Mouse (Mus musculus) layer of hippocampus, adult 18-20 months (tissue): Measurements from ENCODE around the gene Rnpepl1. TPM values are rescaled to one million over a fixed set of nuclear protein-coding genes. Genes with fewer than 3 reads are reported as not detected.
A peak's percentile ranks its signal among the peaks of the same experiment; 100 is the strongest.

ENCODE experiments used
- DNase-seq, 2 experiments: peaks; one replicate each; pipeline ENCODE4 v3.0.0; 2022; ENCODE audit warnings: low spot score in 2 of 2
- total RNA-seq, 2 experiments: library from RNA; stranded (reverse); gene quantifications; 2 replicates each; pipeline ENCODE4 v1.2.3; 2021

Rnpepl1 gene
- total RNA-seq, 2 experiments from 2014 or later, result 32.5 to 33.6 TPM

DNA sequence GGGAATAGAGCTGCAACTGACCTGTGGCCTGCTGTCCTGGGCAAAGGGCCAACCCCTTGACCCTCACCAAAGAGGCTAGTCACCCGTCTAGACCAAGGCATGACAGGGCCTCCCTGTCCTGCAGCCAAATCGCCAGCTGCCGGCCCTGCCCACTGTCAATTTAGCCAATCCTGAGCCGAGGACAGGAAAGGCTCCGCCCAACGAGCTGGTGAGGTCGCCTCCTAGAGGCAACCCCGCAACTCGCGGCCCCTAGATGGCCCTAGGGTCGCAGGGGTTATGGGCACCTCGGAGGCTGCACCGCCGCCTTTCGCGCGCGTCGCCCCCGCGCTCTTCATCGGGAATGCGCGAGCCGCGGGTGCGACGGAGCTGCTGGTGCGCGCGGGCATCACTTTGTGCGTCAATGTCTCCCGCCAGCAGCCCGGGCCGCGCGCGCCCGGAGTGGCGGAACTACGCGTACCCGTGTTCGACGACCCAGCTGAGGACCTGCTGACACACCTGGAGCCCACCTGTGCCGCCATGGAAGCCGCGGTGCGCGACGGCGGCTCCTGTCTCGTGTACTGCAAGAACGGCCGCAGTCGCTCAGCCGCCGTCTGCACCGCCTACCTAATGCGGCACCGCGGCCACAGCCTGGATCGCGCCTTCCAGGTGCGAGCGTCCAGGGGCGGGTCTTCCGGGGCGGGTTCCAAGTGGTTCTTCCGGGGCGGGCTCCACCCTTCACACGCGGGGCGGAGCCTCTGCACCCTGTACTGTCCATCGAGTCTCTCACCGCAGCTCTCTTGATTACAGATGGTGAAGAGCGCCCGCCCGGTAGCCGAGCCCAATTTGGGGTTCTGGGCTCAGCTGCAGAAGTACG, 3.6 kb upstream of the Rnpepl1 start, which contains the start of gene Dusp28:
Dusp28 (plus strand) TSS at position 203 of the 853 bp plus-strand sequence.
- DNase-seq, result peak; percentile 74 to 86

DNA sequence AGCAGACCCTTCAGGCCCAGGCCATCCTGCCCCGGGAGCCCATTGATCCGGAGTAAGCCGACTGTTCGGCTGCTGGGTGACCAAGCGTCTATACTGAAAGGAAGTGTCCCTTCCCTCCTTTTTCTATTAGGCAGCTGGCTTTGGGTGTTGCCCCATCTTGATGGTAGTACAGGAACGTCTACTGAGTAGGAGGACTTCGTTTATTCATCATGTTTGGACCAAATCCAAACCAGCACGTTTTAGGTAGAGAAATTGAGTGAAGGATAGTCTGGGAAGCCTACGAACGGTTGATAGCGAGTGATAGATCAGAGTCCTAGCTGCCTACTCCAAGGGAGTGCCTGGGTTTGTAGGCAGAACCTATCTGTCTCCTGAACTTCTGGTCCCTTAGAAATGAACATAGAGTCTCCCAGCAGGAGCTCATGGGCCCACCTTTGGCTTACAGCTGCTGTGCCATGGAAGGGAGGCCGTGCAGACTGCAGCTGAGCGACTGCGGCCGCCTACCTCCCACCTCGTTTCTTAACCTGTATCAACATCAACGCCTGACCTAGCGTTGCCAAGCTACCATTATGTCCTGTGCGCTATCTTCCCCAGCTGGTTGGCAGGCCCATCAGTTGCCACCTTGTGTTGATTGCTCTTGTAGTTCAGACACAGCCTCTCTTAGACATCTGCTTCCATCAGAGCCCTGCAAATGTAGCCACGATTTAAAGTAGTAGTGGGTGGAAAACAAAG, 2.8 kb upstream of the Rnpepl1 start:
- no peak for DNase-seq

GRCm38 (mm10) chr1:92908664-92909063, 1.9 kb upstream of the Rnpepl1 start:
- DNase-seq, result no peak

- no peak for DNase-seq
Observed at GRCm38 (mm10) chr1:92909068-92909467, 1.5 kb upstream of the Rnpepl1 start.

- peak; percentile 64 to 68 for DNase-seq
Observed at GRCm38 (mm10) chr1:92910925-92911720, 540 bp downstream of the Rnpepl1 start.

GRCm38 (mm10) chr1:92911721-92912138, 1.1 kb downstream of the Rnpepl1 start:
- no peak for DNase-seq

DNA sequence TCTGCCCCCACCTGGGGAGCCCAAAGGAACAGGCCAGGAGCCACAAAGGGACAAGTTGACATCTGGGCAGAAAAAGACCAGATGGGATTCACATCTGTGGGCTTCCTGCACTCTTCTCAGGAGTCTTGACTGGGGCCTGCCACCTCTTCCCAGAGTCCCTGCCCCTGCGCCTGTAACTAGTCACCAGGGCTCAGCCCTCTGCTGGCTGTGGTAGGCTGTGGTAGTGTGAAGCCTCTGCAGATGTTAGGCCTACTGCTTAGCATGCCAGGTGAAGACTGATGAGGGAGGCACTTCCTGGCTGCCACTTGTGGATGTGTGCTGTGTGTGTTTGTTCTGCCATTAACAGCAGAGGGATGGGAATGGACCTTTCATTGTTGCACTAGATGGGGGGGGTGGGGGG, 1.7 kb downstream of the Rnpepl1 start:
- no peak for DNase-seq

DNA sequence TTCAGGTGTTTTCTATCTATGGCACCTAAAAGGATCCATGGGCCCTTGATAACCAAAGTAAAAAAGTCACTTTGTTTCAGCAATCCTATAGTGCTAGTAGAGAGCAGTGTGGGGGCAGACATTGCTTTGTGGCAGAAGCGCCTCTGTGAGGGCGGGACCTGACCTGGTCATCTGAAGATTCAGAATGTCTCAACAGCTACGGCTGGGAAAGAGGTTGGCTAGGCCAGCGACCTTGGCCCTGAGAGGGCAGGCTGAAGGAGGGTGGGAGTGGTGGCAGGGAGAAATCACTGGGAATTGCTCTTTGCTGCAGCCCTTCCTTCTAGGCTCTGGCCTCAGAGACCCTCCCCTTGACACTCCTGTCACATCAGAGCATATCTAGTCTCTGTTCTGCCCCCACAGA, 3.7 kb downstream of the Rnpepl1 start:
- no peak for DNase-seq

- no peak for DNase-seq
Observed at GRCm38 (mm10) chr1:92914993-92915392, 4.4 kb downstream of the Rnpepl1 start.

GRCm38 (mm10) chr1:92916725-92917124, 6.1 kb downstream of the Rnpepl1 start:
- no peak for DNase-seq

DNA sequence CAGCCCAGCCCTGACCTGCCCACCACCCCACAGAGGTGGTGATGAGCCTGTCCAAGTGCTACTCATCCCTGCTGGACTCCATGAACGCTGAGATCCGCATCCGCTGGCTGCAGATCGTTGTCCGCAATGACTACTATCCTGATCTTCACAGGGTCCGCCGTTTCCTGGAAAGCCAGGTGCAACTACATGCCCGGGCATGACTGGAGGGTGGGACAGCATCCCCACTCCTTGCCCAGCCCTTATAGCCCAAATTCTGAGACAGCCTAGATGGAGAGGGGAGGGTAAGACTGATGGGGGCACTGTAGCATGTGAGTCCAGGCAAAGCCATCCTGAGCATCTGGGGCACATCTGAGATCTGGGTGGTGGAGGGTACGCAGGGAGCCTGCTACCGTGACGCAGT, 8.6 kb downstream of the Rnpepl1 start:
- no peak for DNase-seq

DNA sequence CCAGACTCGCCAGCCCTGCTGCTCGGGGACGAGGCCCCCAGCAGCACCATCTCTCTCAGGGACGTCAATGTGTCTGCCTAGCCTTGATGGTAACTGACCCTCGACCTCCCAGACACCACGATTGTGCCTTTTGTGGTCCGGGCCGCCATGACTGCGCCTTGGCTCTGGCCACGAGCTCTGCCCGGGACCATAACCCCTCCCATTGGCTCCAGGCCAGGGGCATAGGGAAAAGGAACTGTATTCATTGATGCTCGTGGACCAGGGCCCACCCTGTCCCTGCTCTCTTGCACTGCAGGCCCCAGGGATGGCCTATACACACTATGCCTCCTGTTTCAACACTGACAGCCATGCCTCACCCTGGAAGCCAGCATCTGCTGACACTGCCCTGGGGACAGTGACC, 9.2 kb downstream of the Rnpepl1 start:
- DNase-seq, result no peak

GRCm38 (mm10) chr1:92920474-92921200, 10.1 kb downstream of the Rnpepl1 start:
- DNase-seq, result no peak

GRCm38 (mm10) chr1:92921496-92921895, 10.9 kb downstream of the Rnpepl1 start:
- DNase-seq, result no peak

- DNase-seq, result no peak
Observed at GRCm38 (mm10) chr1:92930171-92930706, 19.7 kb downstream of the Rnpepl1 start.

DNA sequence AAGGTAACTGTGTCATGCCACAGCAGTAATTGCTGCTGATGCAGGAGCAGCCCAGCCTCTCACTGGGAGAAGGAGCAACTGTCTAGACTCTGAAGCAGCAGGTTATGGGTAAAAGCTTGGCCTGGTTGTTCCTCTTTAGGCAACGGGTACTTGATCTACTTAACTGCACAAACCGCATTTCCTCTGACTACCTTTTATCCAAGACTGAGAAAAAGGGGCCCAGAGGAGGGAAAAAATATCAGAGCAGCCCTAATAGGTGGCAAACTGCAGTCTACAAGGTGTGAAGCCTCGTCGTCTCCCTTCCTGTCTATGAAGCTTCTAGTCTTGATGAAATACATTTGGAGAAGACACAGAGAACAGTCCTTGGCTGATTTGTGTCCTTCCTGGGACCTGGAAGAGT, 23.0 kb downstream of the Rnpepl1 start:
- no peak for DNase-seq

GRCm38 (mm10) chr1:92934182-92934827, 23.7 kb downstream of the Rnpepl1 start, which contains the start of gene Capn10:
Capn10 (plus strand) TSS chr1:92934376.
- peak; percentile 96 to 98 for DNase-seq

GRCm38 (mm10) chr1:92935054-92935962, 24.7 kb downstream of the Rnpepl1 start:
- DNase-seq, result peak in 1 of 2 experiments; percentile 28

- DNase-seq, result no peak
Observed at GRCm38 (mm10) chr1:92935977-92936376, 25.4 kb downstream of the Rnpepl1 start.
